Mouse (Mus musculus) intestine, embryonic 14.5 days (tissue): ENCODE data around the gene Leo1. TPM values are rescaled to one million over a fixed set of nuclear protein-coding genes. Genes with fewer than 3 reads are reported as not detected.
"Not testable (repeated sequence)": the region's sequence is repeated elsewhere in the genome, so short reads cannot be mapped to it uniquely, and the experiment has no call there.

ENCODE experiments used
- ATAC-seq: fragments of 200-750 bp; cut with Nextera tagmentation; replicated peaks from 2 replicates; pipeline ENCODE4 v1.8.0; 2017; ENCODE audit warnings: low read depth, moderate number of reproducible peaks, moderate TSS enrichment, moderate library complexity; ENCODE audit not compliant: low FRiP score, low TSS enrichment
- DNase-seq: peaks from one replicate; pipeline ENCODE4 v3.0.0-alpha.2; 2018; ENCODE audit warnings: low spot score
- H3K27ac ChIP-seq: fragments of 300-500 bp; sonication (generic); 2 replicates; pipeline ENCODE4 v1.5.1; 2014; ENCODE audit warnings: low read depth, mild to moderate bottlenecking, control low read depth
- H3K27me3 ChIP-seq: fragments of 300-500 bp; sonication (generic); replicated peaks from 2 replicates; pipeline ENCODE4 v1.6.1; 2014; ENCODE audit warnings: low read length, control low read depth; ENCODE audit not compliant: control insufficient read depth, insufficient read depth
- H3K36me3 ChIP-seq: fragments of 300-500 bp; sonication (generic); 2 replicates; pipeline ENCODE4 v1.6.1; 2014; ENCODE audit warnings: low read length, control low read depth; ENCODE audit not compliant: control insufficient read depth, insufficient read depth
- H3K4me1 ChIP-seq: fragments of 300-500 bp; sonication (generic); replicated peaks from 2 replicates; pipeline ENCODE4 v1.6.1; 2014; ENCODE audit warnings: low read length, control low read depth, mixed read lengths; ENCODE audit not compliant: control insufficient read depth, insufficient read depth
- H3K4me2 ChIP-seq: fragments of 300-500 bp; sonication (generic); 2 replicates; pipeline ENCODE4 v1.6.1; 2014; ENCODE audit warnings: low read length
- H3K4me3 ChIP-seq: fragments of 300-500 bp; sonication (generic); 2 replicates; pipeline ENCODE4 v1.5.1; 2014; ENCODE audit warnings: low read depth, low read length, control low read depth, mixed read lengths
- H3K9ac ChIP-seq: fragments of 300-500 bp; sonication (generic); 2 replicates; pipeline ENCODE4 v1.6.1; 2014; ENCODE audit warnings: mild to moderate bottlenecking, low read length
- H3K9me3 ChIP-seq: fragments of 300-500 bp; sonication (generic); 2 replicates; pipeline ENCODE4 v1.6.1; 2016; ENCODE audit warnings: low read length, control low read depth; ENCODE audit not compliant: control insufficient read depth
- WGBS: fragments of 180-500 bp; shearing (Covaris S2); extraction: QIAGEN DNeasy Blood & Tissue Kit; methylation state at CpG from one replicate; pipeline ENCODE4 v1.1.7; 2014; 5-methylcytosine and 5-hydroxymethylcytosine counted together
- polyA plus RNA-seq: library from polyadenylated mRNA; unstranded; fragments of >200 nt; fragmentation: Nextera tagmentation; extraction: Ambion mirVana; gene quantifications from 2 replicates; pipeline ENCODE4 v1.2.1, GENCODE M21; 2014

Gene Leo1
- polyA plus RNA-seq, 1 experiment from 2014 or later = 35.3 TPM

DNA sequence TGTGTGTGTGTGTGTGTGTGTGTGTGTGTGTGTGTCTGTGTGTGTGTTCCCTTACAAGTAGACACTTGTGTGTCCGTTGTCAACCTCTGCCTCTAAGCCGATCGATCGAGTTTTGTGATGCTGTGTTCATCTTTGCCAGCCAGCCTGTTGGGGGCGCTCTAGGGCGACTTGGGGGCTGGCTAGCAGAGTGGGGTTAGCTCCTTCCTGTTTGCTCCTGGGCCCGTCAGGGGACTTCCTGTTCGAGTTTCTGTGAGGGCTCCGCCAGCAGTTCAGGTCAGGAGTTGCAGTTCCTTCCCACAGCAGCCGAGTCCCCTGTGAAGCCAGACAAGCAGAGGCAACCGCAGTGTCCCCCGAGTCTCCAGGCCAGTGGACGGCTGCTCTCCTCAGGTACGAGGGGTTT is 27.0 kb downstream of the Leo1 start:
- Histone ChIP-seq H3K4me3 (no peak overlapping the region), H3K4me1 (no peaks in the 10 kb centered on the region), H3K9me3 (no peaks in the 10 kb centered on the region), H3K9ac (no peak overlapping the region), H3K36me3 (peaks cover 50% of the 10 kb centered on the region), H3K4me2 (no peak overlapping the region), H3K27me3 (no peaks in the 10 kb centered on the region), H3K27ac (no peak overlapping the region)
- ATAC-seq = no peak
- no peak for DNase-seq
- WGBS = 87% methylated on average over 14 of the region's 14 CpGs

DNA sequence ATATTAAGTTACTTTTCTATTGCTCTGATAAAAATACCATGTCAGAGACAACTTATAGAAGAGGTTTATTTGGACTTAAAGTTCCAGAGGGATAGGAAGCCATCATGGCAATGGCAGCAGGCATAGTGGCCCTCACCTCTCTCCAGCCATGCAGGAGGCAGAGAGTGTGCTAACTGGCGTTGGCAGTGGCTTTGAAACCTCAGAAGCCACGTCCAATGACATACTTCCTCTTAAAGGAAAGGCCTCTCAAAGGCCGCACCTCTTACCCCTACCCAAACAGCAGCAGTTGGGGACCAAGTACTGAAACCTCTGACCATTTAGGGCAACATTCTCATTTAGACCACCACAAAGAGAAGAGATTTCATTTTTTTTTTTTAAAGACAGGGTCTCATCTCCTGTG is 35.9 kb downstream of the Leo1 start:
- Histone ChIP-seq H3K4me3 (no peak overlapping the region), H3K4me2 (no peak overlapping the region), H3K4me1 (no peaks in the 10 kb centered on the region), H3K9me3 (no peaks in the 10 kb centered on the region; the same call in 1 of the 2 replicates), H3K9ac (no peak overlapping the region), H3K36me3 (0 out of 2 replicates have a peak, but pooled peaks cover 3% of the 10 kb centered on the region), H3K27me3 (no peaks in the 10 kb centered on the region), H3K27ac (no peak overlapping the region)
- no peak for ATAC-seq
- DNase-seq = no peak
- 72% methylated on average over 3 of the region's 3 CpGs for WGBS

DNA sequence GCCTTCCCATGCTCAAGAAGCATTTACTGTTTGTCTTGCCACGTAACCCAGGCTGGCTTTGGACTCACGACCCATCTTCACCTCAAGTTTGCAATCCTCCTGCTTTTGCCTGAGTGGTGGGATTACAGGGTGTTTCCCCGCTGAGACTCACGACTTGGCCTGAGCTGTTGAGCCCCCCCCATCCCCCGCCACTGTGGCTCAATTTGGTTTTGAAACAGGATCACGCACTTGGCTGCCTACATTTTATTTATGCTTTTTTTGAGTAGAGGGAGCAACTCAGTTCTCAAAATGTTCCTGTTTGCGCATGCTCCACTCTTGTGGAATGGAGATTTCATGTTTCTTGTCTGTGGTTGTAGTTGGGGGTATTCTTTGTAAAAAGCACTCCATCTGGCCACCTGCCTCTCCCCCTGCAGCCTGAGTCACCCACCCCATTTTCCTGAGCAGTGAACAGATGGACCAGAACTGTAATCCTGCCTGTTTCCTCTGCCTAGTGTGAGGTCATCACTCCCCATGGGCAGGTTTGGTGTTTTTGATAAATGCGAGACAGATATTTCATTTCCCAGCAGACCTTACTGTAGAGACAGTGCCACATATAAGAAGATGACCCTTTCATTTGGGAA is 37.9 kb downstream of the Leo1 start:
- H3K27ac ChIP-seq = no peak overlapping the region
- H3K4me3 ChIP-seq = no peak overlapping the region
- no peak overlapping the region for H3K4me2 ChIP-seq
- H3K36me3 ChIP-seq = no peaks in the 10 kb centered on the region
- H3K9ac ChIP-seq = no peak overlapping the region
- H3K27me3 ChIP-seq = no peaks in the 10 kb centered on the region
- H3K4me1 ChIP-seq = no peaks in the 10 kb centered on the region
- DNase-seq (no peak), ATAC-seq (no peak)
- WGBS = 70% methylated on average over 8 of the region's 8 CpGs
- no peaks in the 10 kb centered on the region; the same call in 1 of the 2 replicates for H3K9me3 ChIP-seq

DNA sequence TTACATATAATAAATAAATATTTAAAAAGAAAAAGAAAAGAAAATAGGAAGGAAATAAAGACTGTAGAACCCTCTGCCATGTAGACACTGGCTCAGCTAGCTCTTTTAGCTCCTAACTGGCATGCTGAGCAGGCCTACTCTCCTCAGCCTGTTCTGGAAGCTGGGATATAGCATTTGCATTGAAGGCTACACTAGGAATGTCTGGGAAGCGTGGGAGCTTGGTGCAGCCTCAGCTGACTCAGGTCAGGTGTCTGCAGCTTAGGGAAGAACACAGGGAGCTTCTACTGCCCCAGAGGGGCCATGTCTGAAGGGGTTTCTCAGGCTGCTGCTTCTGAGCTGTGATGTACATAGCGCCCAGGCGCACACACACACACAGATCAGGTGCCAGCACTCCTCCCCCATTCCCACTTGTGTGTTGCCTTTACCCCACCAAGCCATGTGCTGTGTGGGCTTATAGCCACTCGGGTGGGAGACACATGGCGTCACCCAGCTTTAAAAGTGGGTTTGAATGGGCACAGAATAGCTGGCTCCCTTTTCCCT is 39.3 kb downstream of the Leo1 start:
- Histone ChIP-seq H3K4me1 (no peaks in the 10 kb centered on the region), H3K4me2 (no peak overlapping the region), H3K9me3 (no peaks in the 10 kb centered on the region), H3K27me3 (no peaks in the 10 kb centered on the region), H3K36me3 (no peaks in the 10 kb centered on the region), H3K27ac (no peak overlapping the region), H3K9ac (no peak overlapping the region), H3K4me3 (no peak overlapping the region)
- 91% methylated on average over 5 of the region's 5 CpGs for WGBS
- no peak for ATAC-seq
- no peak for DNase-seq

DNA sequence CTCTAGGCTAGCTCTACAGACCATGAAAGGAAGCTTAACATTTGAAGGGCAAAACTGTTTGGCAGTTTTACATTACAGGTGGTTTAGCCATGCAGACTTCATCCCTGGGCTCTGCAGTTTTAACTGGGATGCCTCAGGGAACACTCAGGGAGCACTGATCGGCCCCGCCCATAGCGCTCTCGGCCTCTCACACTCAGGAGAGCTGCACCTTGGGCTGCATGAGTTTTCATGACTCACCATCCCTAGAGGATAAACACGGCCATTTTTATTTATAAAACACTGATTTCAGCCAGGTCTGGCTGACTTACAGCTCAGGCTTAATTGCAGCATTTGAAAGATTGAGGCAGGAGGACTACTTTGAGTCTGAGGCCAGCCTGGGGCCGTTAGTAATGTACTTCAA is 43.9 kb downstream of the Leo1 start:
- Histone ChIP-seq H3K4me3 (no peak overlapping the region), H3K27me3 (no peaks in the 10 kb centered on the region), H3K9ac (no peak overlapping the region), H3K36me3 (no peaks in the 10 kb centered on the region), H3K4me1 (no peaks in the 10 kb centered on the region), H3K4me2 (no peak overlapping the region), H3K27ac (no peak overlapping the region), H3K9me3 (no peaks in the 10 kb centered on the region)
- WGBS = 76% methylated on average over 6 of the region's 6 CpGs
- DNase-seq = no peak
- ATAC-seq = no peak

DNA sequence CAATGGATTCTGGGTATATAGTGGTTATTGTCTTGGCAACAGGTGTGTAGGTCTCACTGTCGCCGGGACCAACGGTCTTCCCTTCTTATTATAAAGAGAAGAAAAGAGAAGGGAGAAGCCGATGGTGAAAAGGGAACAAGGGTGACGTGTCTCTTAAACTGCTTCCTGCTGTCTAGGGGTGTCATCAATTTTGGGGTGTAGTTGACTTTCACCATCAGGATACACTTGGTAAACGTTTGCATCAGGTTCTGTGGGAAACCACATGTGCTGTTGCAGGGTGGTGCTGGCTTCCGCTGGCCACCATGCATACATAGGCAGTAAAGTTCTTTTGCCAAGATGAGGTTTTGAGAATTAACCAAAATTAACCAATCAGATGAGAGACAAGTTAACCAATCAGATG is 46.9 kb downstream of the Leo1 start:
- H3K36me3 ChIP-seq, H3K9me3 ChIP-seq, H3K4me3 ChIP-seq, ATAC-seq, H3K4me2 ChIP-seq, H3K27ac ChIP-seq, H3K27me3 ChIP-seq, H3K9ac ChIP-seq, H3K4me1 ChIP-seq, DNase-seq: not testable (repeated sequence)
- 96% methylated on average over 7 of the region's 7 CpGs for WGBS

DNA sequence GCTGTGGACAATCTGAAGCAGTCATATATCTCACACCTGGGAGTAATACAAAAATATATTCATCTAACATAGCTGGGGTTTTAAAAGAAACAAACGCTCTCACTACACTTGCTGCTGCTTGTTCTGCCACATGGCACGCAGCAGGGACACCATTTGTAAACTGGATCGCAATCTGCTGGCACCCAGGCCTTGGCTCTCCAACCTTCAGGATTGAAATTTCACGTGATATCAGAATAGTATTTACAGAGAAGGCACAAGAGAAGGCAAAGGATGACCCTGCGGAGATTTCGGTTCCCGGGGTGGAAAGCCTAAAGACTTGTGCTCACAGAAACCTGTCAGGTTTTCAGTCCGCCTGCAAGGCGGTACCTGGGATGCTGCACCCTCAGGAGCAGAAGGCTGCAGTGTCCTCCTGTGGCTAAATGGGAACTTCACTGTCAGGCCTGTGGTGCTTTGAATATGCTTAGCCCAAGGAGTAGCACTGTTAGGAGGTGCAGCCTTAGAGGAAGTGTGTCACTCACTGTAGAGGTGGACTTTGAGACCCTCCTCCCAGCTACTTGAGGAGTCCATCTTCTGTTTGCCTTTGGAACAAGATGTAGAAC is 53.2 kb downstream of the Leo1 start:
- DNase-seq (no peak), ATAC-seq (no peak)
- Histone ChIP-seq H3K36me3 (peaks cover 16% of the 10 kb centered on the region), H3K9me3 (no peaks in the 10 kb centered on the region), H3K9ac (no peak overlapping the region), H3K4me3 (no peak overlapping the region), H3K27ac (no peak overlapping the region), H3K27me3 (no peaks in the 10 kb centered on the region), H3K4me2 (no peak overlapping the region), H3K4me1 (no peaks in the 10 kb centered on the region)
- 80% methylated on average over 9 of the region's 9 CpGs for WGBS

DNA sequence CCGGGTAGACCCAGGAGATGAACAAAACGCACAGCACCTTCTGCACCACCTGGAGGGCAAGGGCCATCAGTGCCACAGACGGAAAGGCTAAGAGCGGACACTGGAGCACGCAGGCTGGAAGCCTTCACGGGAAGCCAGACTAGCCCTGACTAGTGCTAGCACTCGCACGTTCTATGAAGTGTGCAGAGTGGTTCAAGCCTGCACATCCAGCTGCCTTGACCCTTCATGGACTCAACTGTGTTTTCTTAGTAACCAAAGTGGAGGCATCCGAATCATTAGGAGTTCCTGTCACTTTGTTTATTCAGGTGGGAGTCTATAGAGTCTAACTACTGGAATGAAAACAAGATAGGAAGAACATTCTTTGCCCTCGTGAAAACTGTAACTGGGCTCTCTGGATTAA is 54.6 kb downstream of the Leo1 start:
- DNase-seq (no peak), ATAC-seq (no peak)
- Histone ChIP-seq H3K27ac (no peak overlapping the region), H3K4me1 (no peaks in the 10 kb centered on the region), H3K4me2 (no peak overlapping the region), H3K36me3 (peaks cover 16% of the 10 kb centered on the region), H3K27me3 (no peaks in the 10 kb centered on the region), H3K9ac (no peak overlapping the region), H3K9me3 (no peaks in the 10 kb centered on the region), H3K4me3 (no peak overlapping the region)
- 75% methylated on average over 10 of the region's 10 CpGs for WGBS

DNA sequence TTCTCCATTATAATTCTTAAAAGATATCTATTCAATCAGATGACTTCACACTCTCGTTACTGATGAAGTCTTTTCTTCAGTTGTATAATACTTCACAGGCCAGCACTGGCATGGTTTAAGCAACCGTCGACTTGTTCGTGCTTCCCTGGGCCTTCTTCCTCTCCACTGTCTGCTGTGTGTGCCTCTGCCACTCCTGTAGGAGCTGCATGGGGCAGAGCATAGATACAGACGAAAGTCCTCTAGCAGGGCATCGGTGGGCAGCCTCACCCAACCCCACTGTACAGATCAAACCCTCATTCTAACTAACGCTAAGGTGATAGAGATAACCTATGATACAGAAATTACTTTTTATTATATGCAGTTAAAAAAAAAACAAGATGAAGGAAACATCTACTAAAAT is 57.2 kb downstream of the Leo1 start:
- Histone ChIP-seq H3K4me1 (no peaks in the 10 kb centered on the region), H3K36me3 (peaks cover 32% of the 10 kb centered on the region), H3K27ac (no peak overlapping the region), H3K9ac (no peak overlapping the region), H3K4me2 (no peak overlapping the region), H3K27me3 (no peaks in the 10 kb centered on the region), H3K4me3 (no peak overlapping the region), H3K9me3 (no peaks in the 10 kb centered on the region)
- ATAC-seq (no peak), DNase-seq (no peak)
- 96% methylated on average over 7 of the region's 7 CpGs for WGBS
